Mouse (Mus musculus): ENCODE measurements around the gene Slc5a11. TPM values are rescaled to one million over a fixed set of nuclear protein-coding genes. Genes with fewer than 3 reads are reported as not detected.

Slc5a11 gene
- total and polyA plus RNA-seq, 2 experiments from 2014 or later: 0.20 to 0.82 TPM

GRCm38 (mm10) chr7:123225159-123225558 lies 10.6 kb downstream of the Slc5a11 start:
- Histone ChIP-seq H3K9ac (replicated peaks; ENCODE audit: low read length, poor library complexity, severe bottlenecking) (no peak overlapping the region), H3K4me1 (ENCODE audit: insufficient read depth, low read length) (no peaks in the 10 kb centered on the region), H3K4me3 (ENCODE audit: low read depth, low read length) (no peak overlapping the region), H3K36me3 (ENCODE audit: insufficient read depth, low read length) (no peaks in the 10 kb centered on the region), H3K4me2 (ENCODE audit: low read depth, low read length, poor library complexity, severe bottlenecking) (no peak overlapping the region), H3K27me3 (ENCODE audit: insufficient read depth, low read length) (no peaks in the 10 kb centered on the region), H3K27ac (ENCODE audit: low read depth, low read length) (no peak overlapping the region), H3K9me3 (ENCODE audit: low read length) (no peaks in the 10 kb centered on the region)
- 85% methylated on average over 4 of the region's 4 CpGs for WGBS
- no peak for DNase-seq (ENCODE audit: low spot score)
- ATAC-seq (ENCODE audit: low FRiP score): no peak
- TF ChIP-seq CTCF (IDR thresholded peaks at IDR 0.05): no peak

- Histone ChIP-seq H3K9me3 (ENCODE audit: low read length) (no peaks in the 10 kb centered on the region), H3K36me3 (ENCODE audit: insufficient read depth, low read length) (no peaks in the 10 kb centered on the region), H3K4me2 (ENCODE audit: low read depth, low read length, poor library complexity, severe bottlenecking) (no peak overlapping the region), H3K4me3 (ENCODE audit: low read depth, low read length) (no peak overlapping the region), H3K27me3 (ENCODE audit: insufficient read depth, low read length) (no peaks in the 10 kb centered on the region), H3K4me1 (ENCODE audit: insufficient read depth, low read length) (no peaks in the 10 kb centered on the region), H3K9ac (replicated peaks; ENCODE audit: low read length, poor library complexity, severe bottlenecking) (no peak overlapping the region), H3K27ac (ENCODE audit: low read depth, low read length) (no peak overlapping the region)
- DNase-seq (ENCODE audit: low spot score): no peak
- no peak for ATAC-seq (ENCODE audit: low FRiP score)
- 30% methylated on average over 4 of the region's 4 CpGs for WGBS
- TF ChIP-seq CTCF (IDR thresholded peaks at IDR 0.05): no peak
Measured at GRCm38 (mm10) chr7:123235449-123235848, 20.9 kb downstream of the Slc5a11 start.

GRCm38 (mm10) chr7:123238621-123239020 lies 24.0 kb downstream of the Slc5a11 start:
- ATAC-seq (ENCODE audit: low FRiP score) (peak; percentile 81), DNase-seq (ENCODE audit: low spot score) (peak; percentile 81)
- Histone ChIP-seq H3K9ac (replicated peaks; ENCODE audit: low read length, poor library complexity, severe bottlenecking) (no peak overlapping the region), H3K9me3 (ENCODE audit: low read length) (no peaks in the 10 kb centered on the region), H3K27ac (ENCODE audit: low read depth, low read length) (peak overlapping the region; percentile 27; the same call in 1 of the 2 replicates), H3K36me3 (ENCODE audit: insufficient read depth, low read length) (no peaks in the 10 kb centered on the region), H3K4me2 (ENCODE audit: low read depth, low read length, poor library complexity, severe bottlenecking) (no peak overlapping the region), H3K27me3 (ENCODE audit: insufficient read depth, low read length) (no peaks in the 10 kb centered on the region), H3K4me3 (ENCODE audit: low read depth, low read length) (no peak overlapping the region), H3K4me1 (ENCODE audit: insufficient read depth, low read length) (no peaks in the 10 kb centered on the region)
- 43% methylated on average over 4 of the region's 4 CpGs for whole genome bisulfite sequencing
- TF ChIP-seq CTCF (IDR thresholded peaks at IDR 0.05): no peak

GRCm38 (mm10) chr7:123240064-123240463 lies 25.5 kb downstream of the Slc5a11 start:
- H3K27me3 ChIP-seq (ENCODE audit: insufficient read depth, low read length): no peaks in the 10 kb centered on the region
- H3K27ac ChIP-seq (ENCODE audit: low read depth, low read length): no peak overlapping the region
- H3K4me3 ChIP-seq (ENCODE audit: low read depth, low read length): no peak overlapping the region
- no peak for DNase-seq (ENCODE audit: low spot score)
- TF ChIP-seq CTCF (IDR thresholded peaks at IDR 0.05): no peak
- ATAC-seq (ENCODE audit: low FRiP score): no peak
- H3K36me3 ChIP-seq (ENCODE audit: insufficient read depth, low read length): no peaks in the 10 kb centered on the region
- H3K9me3 ChIP-seq (ENCODE audit: low read length): no peaks in the 10 kb centered on the region
- no peak overlapping the region for H3K4me2 ChIP-seq (ENCODE audit: low read depth, low read length, poor library complexity, severe bottlenecking)
- 69% methylated on average over 6 of the region's 6 CpGs for WGBS
- H3K4me1 ChIP-seq (ENCODE audit: insufficient read depth, low read length): no peaks in the 10 kb centered on the region
- no peak overlapping the region for H3K9ac ChIP-seq (replicated peaks; ENCODE audit: low read length, poor library complexity, severe bottlenecking)

GRCm38 (mm10) chr7:123242241-123242640 lies 27.7 kb downstream of the Slc5a11 start:
- Histone ChIP-seq H3K27ac (ENCODE audit: low read depth, low read length) (no peak overlapping the region), H3K4me2 (ENCODE audit: low read depth, low read length, poor library complexity, severe bottlenecking) (no peak overlapping the region), H3K4me3 (ENCODE audit: low read depth, low read length) (no peak overlapping the region), H3K36me3 (ENCODE audit: insufficient read depth, low read length) (no peaks in the 10 kb centered on the region), H3K27me3 (ENCODE audit: insufficient read depth, low read length) (no peaks in the 10 kb centered on the region), H3K9me3 (ENCODE audit: low read length) (no peaks in the 10 kb centered on the region), H3K9ac (replicated peaks; ENCODE audit: low read length, poor library complexity, severe bottlenecking) (no peak overlapping the region), H3K4me1 (ENCODE audit: insufficient read depth, low read length) (no peaks in the 10 kb centered on the region)
- no peak for TF ChIP-seq CTCF (IDR thresholded peaks at IDR 0.05)
- WGBS: 91% methylated on average over 7 of the region's 7 CpGs
- ATAC-seq (ENCODE audit: low FRiP score) (no peak), DNase-seq (ENCODE audit: low spot score) (no peak)

- H3K9me3 ChIP-seq (ENCODE audit: low read length): no peaks in the 10 kb centered on the region
- no peak overlapping the region for H3K9ac ChIP-seq (replicated peaks; ENCODE audit: low read length, poor library complexity, severe bottlenecking)
- H3K27me3 ChIP-seq (ENCODE audit: insufficient read depth, low read length): no peaks in the 10 kb centered on the region
- H3K36me3 ChIP-seq (ENCODE audit: insufficient read depth, low read length): no peaks in the 10 kb centered on the region
- no peak overlapping the region for H3K4me3 ChIP-seq (ENCODE audit: low read depth, low read length)
- H3K4me2 ChIP-seq (ENCODE audit: low read depth, low read length, poor library complexity, severe bottlenecking): no peak overlapping the region
- ATAC-seq (ENCODE audit: low FRiP score) (no peak), DNase-seq (ENCODE audit: low spot score) (no peak)
- no peaks in the 10 kb centered on the region for H3K4me1 ChIP-seq (ENCODE audit: insufficient read depth, low read length)
- 83% methylated on average over 1 of the region's 1 CpGs for WGBS
- no peak overlapping the region for H3K27ac ChIP-seq (ENCODE audit: low read depth, low read length)
- no peak for TF ChIP-seq CTCF (IDR thresholded peaks at IDR 0.05)
Measured at GRCm38 (mm10) chr7:123244833-123245232, 30.3 kb downstream of the Slc5a11 start.

All from midbrain, postnatal 0 days (tissue).